Mouse (Mus musculus) stomach, embryonic 16.5 days (tissue): ENCODE data around the gene Nagpa. TPM values are rescaled to one million over a fixed set of nuclear protein-coding genes. Genes with fewer than 3 reads are reported as not detected.

Source experiments
- ATAC-seq: fragments of 200-750 bp; cut with Nextera tagmentation; 2 replicates; pipeline ENCODE4 v1.8.0; 2017; ENCODE audit warnings: moderate number of reproducible peaks, moderate TSS enrichment; ENCODE audit not compliant: insufficient read depth, low FRiP score
- H3K27ac ChIP-seq: fragments of 300-500 bp; sonication (generic); 2 replicates; pipeline ENCODE4 v1.5.1; 2014; ENCODE audit warnings: low read length
- H3K27me3 ChIP-seq: fragments of 300-500 bp; sonication (generic); 2 replicates; pipeline ENCODE4 v1.6.1; 2014; ENCODE audit warnings: low read length, control low read depth, mixed read lengths; ENCODE audit not compliant: control insufficient read depth, insufficient read depth
- H3K36me3 ChIP-seq: fragments of 300-500 bp; sonication (generic); 2 replicates; pipeline ENCODE4 v1.6.1; 2014; ENCODE audit warnings: low read length; ENCODE audit not compliant: control insufficient read depth, insufficient read depth
- H3K4me1 ChIP-seq: fragments of 300-500 bp; sonication (generic); 2 replicates; pipeline ENCODE4 v1.6.1; 2014; ENCODE audit warnings: low read length, control low read depth, mixed read lengths; ENCODE audit not compliant: control insufficient read depth, insufficient read depth
- H3K4me2 ChIP-seq: fragments of 300-500 bp; sonication (generic); 2 replicates; pipeline ENCODE4 v1.6.1; 2014; ENCODE audit warnings: low read depth, low read length, mixed read lengths
- H3K4me3 ChIP-seq: fragments of 300-500 bp; sonication (generic); replicated peaks from 2 replicates; pipeline ENCODE4 v1.5.1; 2014; ENCODE audit warnings: mild to moderate bottlenecking, low read length
- H3K9ac ChIP-seq: fragments of 300-500 bp; sonication (generic); 2 replicates; pipeline ENCODE4 v1.6.1; 2014; ENCODE audit warnings: low read length
- H3K9me3 ChIP-seq: fragments of 300-500 bp; sonication (generic); replicated peaks from 2 replicates; pipeline ENCODE4 v1.6.1; 2016; ENCODE audit warnings: low read length, control low read depth; ENCODE audit not compliant: control insufficient read depth
- WGBS: fragments of 180-500 bp; shearing (Covaris S2); extraction: QIAGEN DNeasy Blood & Tissue Kit; methylation state at CpG from one replicate; pipeline ENCODE4 v1.1.7; 2014; 5-methylcytosine and 5-hydroxymethylcytosine counted together
- microRNA-seq: library from miRNA; unstranded; fragments of <30 nt; microRNA quantifications from one replicate; pipeline ENCODE4, GENCODE M21; 2016
- polyA plus RNA-seq: library from polyadenylated mRNA; unstranded; fragments of >200 nt; fragmentation: Nextera tagmentation; extraction: Ambion mirVana; gene quantifications from 2 replicates; pipeline ENCODE4 v1.2.1, GENCODE M21; 2015

Gene Nagpa
- polyA plus RNA-seq, 1 experiment from 2014 or later: 19.7 TPM

GRCm38 (mm10) chr16:5155014-5155413 lies 48.8 kb downstream of the Nagpa start:
- H3K4me2 ChIP-seq: no peak overlapping the region
- ATAC-seq: no peak
- H3K9me3 ChIP-seq: no peaks in the 10 kb centered on the region
- 64% methylated on average over 3 of the region's 3 CpGs for WGBS
- H3K9ac ChIP-seq: no peak overlapping the region
- H3K27ac ChIP-seq: no peak overlapping the region
- H3K27me3 ChIP-seq: no peaks in the 10 kb centered on the region
- no peaks in the 10 kb centered on the region for H3K36me3 ChIP-seq
- no peaks in the 10 kb centered on the region for H3K4me1 ChIP-seq
- H3K4me3 ChIP-seq: no peak overlapping the region

GRCm38 (mm10) chr16:5153299-5154026 lies 50.3 kb downstream of the Nagpa start:
- ATAC-seq: no peak

GRCm38 (mm10) chr16:5150544-5150943 lies 53.3 kb downstream of the Nagpa start:
- Histone ChIP-seq H3K9ac (no peak overlapping the region), H3K36me3 (no peaks in the 10 kb centered on the region), H3K4me1 (0 out of 2 replicates have a peak, but pooled peaks cover 6% of the 10 kb centered on the region), H3K27me3 (peaks cover 15% of the 10 kb centered on the region), H3K4me2 (no peak overlapping the region), H3K9me3 (no peaks in the 10 kb centered on the region), H3K4me3 (no peak overlapping the region), H3K27ac (no peak overlapping the region)
- WGBS: 76% methylated on average over 10 of the region's 10 CpGs
- no peak for ATAC-seq

More at GRCm38 (mm10) chr16:5153299-5154026, 50.3 kb downstream of the Nagpa start:
- 55% methylated on average over 6 of the region's 6 CpGs for WGBS
- no peak overlapping the region for H3K27ac ChIP-seq
- no peak overlapping the region for H3K9ac ChIP-seq
- H3K4me3 ChIP-seq: no peak overlapping the region
- H3K36me3 ChIP-seq: no peaks in the 10 kb centered on the region
- H3K27me3 ChIP-seq: no peaks in the 10 kb centered on the region
- H3K4me2 ChIP-seq: no peak overlapping the region
- no peaks in the 10 kb centered on the region for H3K4me1 ChIP-seq
- H3K9me3 ChIP-seq: no peaks in the 10 kb centered on the region

- Histone ChIP-seq H3K27me3 (peaks cover 15% of the 10 kb centered on the region), H3K9me3 (no peaks in the 10 kb centered on the region), H3K4me2 (peak within 1 kb of the TSS; percentile 66), H3K27ac (no peak within 1 kb of the TSS), H3K4me1 (0 out of 2 replicates have a peak, but pooled peaks cover 6% of the 10 kb centered on the region), H3K4me3 (peak within 1 kb of the TSS; percentile 45), H3K9ac (peak within 1 kb of the TSS; percentile 9; the same call in 1 of the 2 replicates), H3K36me3 (no peaks in the 10 kb centered on the region)
- WGBS: 11% methylated on average over 13 of the region's 13 CpGs
- no peak; the same call in 1 of the 2 replicates for ATAC-seq
These were observed 56.8 kb downstream of the Nagpa start, which contains the start of gene Sec14l5 for GRCm38 (mm10) chr16:5147037-5147385. Sec14l5 (plus strand) TSS chr16:5147109.

- Histone ChIP-seq H3K27me3 (peaks cover 15% of the 10 kb centered on the region), H3K9ac (peak overlapping the region; percentile 9; the same call in 1 of the 2 replicates), H3K27ac (no peak overlapping the region), H3K36me3 (no peaks in the 10 kb centered on the region), H3K4me2 (peak overlapping the region; percentile 66), H3K4me1 (peaks cover 7% of the 10 kb centered on the region; the same call in 1 of the 2 replicates), H3K4me3 (peak overlapping the region; percentile 45), H3K9me3 (no peaks in the 10 kb centered on the region)
- peak; percentile 93 for ATAC-seq
- under 1% methylated on average over 26 of the region's 26 CpGs for WGBS
These were observed 57.3 kb downstream of the Nagpa start for GRCm38 (mm10) chr16:5146367-5147036.

GRCm38 (mm10) chr16:5145570-5145969 lies 58.2 kb downstream of the Nagpa start:
- Histone ChIP-seq H3K9ac (no peak overlapping the region), H3K9me3 (no peaks in the 10 kb centered on the region), H3K4me3 (no peak overlapping the region), H3K27me3 (peaks cover 15% of the 10 kb centered on the region), H3K4me2 (no peak overlapping the region), H3K27ac (no peak overlapping the region), H3K4me1 (peaks cover 10% of the 10 kb centered on the region), H3K36me3 (no peaks in the 10 kb centered on the region)
- no peak for ATAC-seq
- under 1% methylated on average over 7 of the region's 7 CpGs for WGBS

Small RNA genes lying within 50 kb of the gene (microRNA-seq; reads per million reads assigned to microRNA genes)
- gene Gm23689: not detected
- gene Gm26095: not detected
- gene Mir6364: not detected

Other genes with a start within 250 kb of the Nagpa start
- 48.6 and 54.3 TPM in 2 replicates for gene Anks3, start 239.8 kb downstream of the Nagpa start, polyA plus RNA-seq
- not detected in 2 replicates for gene Sept12, start 206.2 kb downstream of the Nagpa start, polyA plus RNA-seq
- 57.6 and 68.8 TPM in 2 replicates for gene Smim22, start 196.7 kb downstream of the Nagpa start, polyA plus RNA-seq
- 50.6 and 51.9 TPM in 2 replicates for gene Rogdi, start 190.5 kb downstream of the Nagpa start, polyA plus RNA-seq
- 139 and 142 TPM in 2 replicates for gene Glyr1, start 154.1 kb downstream of the Nagpa start, polyA plus RNA-seq
- 11.7 and 13.3 TPM in 2 replicates for gene Ubn1, start 154.0 kb downstream of the Nagpa start, polyA plus RNA-seq
- 62.8 and 101 TPM in 2 replicates for gene Ppl, start 71.6 kb downstream of the Nagpa start, polyA plus RNA-seq
- gene Sec14l5, start 56.9 kb downstream of the Nagpa start, polyA plus RNA-seq: 0.09 and 0.27 TPM in 2 replicates
- gene AU021092, start 18.3 kb upstream of the Nagpa start, polyA plus RNA-seq: 5.3 and 6.9 TPM in 2 replicates
- gene Alg1, start 29.6 kb upstream of the Nagpa start, polyA plus RNA-seq: 32.5 and 35.1 TPM in 2 replicates
- gene Eef2kmt, start 52.0 kb upstream of the Nagpa start, polyA plus RNA-seq: 32.4 and 35.1 TPM in 2 replicates